Mouse (Mus musculus) kidney, embryonic 15.5 days (tissue): ENCODE results near the gene Gm9821. TPM values are rescaled to one million over a fixed set of nuclear protein-coding genes. Genes with fewer than 3 reads are reported as not detected.
A peak's percentile ranks its signal among the peaks of the same experiment; 100 is the strongest.

Source experiments
- ATAC-seq: fragments of 200-750 bp; cut with Nextera tagmentation; replicated peaks from 2 replicates; pipeline ENCODE4 v1.8.0; 2017; ENCODE audit warnings: moderate TSS enrichment; ENCODE audit not compliant: low FRiP score
- H3K27ac ChIP-seq: fragments of 300-500 bp; sonication (generic); 2 replicates; pipeline ENCODE4 v1.5.1; 2015; ENCODE audit warnings: mild to moderate bottlenecking, inconsistent platforms
- H3K27me3 ChIP-seq: fragments of 300-500 bp; sonication (generic); 2 replicates; pipeline ENCODE4 v1.6.1; 2015; ENCODE audit warnings: inconsistent platforms
- H3K36me3 ChIP-seq: fragments of 300-500 bp; sonication (generic); 2 replicates; pipeline ENCODE4 v1.6.1; 2015; ENCODE audit warnings: inconsistent platforms
- H3K4me1 ChIP-seq: fragments of 300-500 bp; sonication (generic); 2 replicates; pipeline ENCODE4 v1.6.1; 2015; ENCODE audit warnings: inconsistent platforms
- H3K4me2 ChIP-seq: fragments of 300-500 bp; sonication (generic); 2 replicates; pipeline ENCODE4 v1.6.1; 2015; ENCODE audit warnings: moderate library complexity, mild to moderate bottlenecking, inconsistent platforms
- H3K4me3 ChIP-seq: fragments of 300-500 bp; sonication (generic); replicated peaks from 2 replicates; pipeline ENCODE4 v1.5.1; 2015; ENCODE audit warnings: mild to moderate bottlenecking, inconsistent platforms
- H3K9ac ChIP-seq: fragments of 300-500 bp; sonication (generic); 2 replicates; pipeline ENCODE4 v1.6.1; 2015; ENCODE audit warnings: mild to moderate bottlenecking, inconsistent platforms
- H3K9me3 ChIP-seq: fragments of 300-500 bp; sonication (generic); replicated peaks from 2 replicates; pipeline ENCODE4 v1.6.1; 2016; ENCODE audit warnings: inconsistent platforms
- WGBS: fragments of 180-500 bp; shearing (Covaris S2); methylation state at CpG from one replicate; pipeline ENCODE4 v1.1.7; 2015; ENCODE audit warnings: mixed read lengths; 5-methylcytosine and 5-hydroxymethylcytosine counted together
- microRNA-seq: library from miRNA; unstranded; fragments of <30 nt; microRNA quantifications from one replicate; pipeline ENCODE4, GENCODE M21; 2016
- polyA plus RNA-seq: library from polyadenylated mRNA; unstranded; fragments of >200 nt; fragmentation: Nextera tagmentation; extraction: Ambion mirVana; gene quantifications from 2 replicates; pipeline ENCODE4 v1.2.1, GENCODE M21; 2015

Gene Gm9821
- polyA plus RNA-seq, 1 experiment from 2014 or later, result 0.53 TPM

DNA sequence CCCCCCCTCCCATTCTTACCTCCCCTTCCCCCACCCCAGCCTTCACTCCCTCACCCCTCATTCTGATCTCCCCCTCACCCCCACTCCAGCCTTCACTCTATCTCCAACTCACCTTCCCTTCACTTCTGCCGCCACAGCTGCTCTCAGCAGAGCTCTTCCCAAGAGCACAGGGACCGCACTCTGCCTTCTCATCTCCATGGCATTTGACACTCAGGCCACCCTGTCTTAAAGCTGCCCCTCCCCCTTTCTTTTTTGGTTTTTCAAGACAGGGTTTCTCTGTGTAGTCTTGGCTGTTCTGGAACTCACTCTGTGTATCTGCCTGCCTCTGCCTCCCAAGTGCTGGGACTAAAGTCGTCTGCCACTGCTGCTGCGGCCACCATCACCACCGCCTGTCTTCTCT lies 35.3 kb downstream of the Gm9821 start:
- 61% methylated on average over 5 of the region's 5 CpGs for WGBS

DNA sequence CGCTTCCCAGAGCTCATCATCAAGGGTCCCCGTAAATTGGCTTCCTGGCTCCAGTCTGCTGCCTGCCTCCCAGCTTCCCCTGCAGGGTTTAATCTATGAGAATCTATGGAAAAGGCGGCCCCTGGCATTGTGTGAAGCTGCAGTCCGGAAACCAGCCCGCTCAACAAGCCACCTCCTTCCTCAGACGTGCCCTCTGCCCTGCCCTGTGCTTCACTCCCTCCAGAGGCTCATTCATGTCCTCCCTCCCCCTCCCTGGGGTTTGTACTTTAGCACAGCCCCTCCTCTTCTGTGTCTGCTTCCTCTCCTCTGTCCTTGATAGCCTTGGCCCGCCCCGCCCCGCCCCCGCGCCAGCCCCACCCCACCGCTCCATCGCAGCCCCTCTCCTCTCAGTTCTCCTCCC lies 38.9 kb downstream of the Gm9821 start:
- under 1% methylated on average over 10 of the region's 13 CpGs for WGBS
- Histone ChIP-seq H3K36me3 (peaks cover 7% of the 10 kb centered on the region), H3K4me3 (peak overlapping the region; percentile 18; the same call in 1 of the 2 replicates), H3K4me2 (peak overlapping the region; percentile 53), H3K9me3 (no peaks in the 10 kb centered on the region), H3K27ac (peak overlapping the region; percentile 93), H3K9ac (peak overlapping the region; percentile 33; the same call in 1 of the 2 replicates), H3K4me1 (peaks cover 44% of the 10 kb centered on the region), H3K27me3 (no peaks in the 10 kb centered on the region)
- peak; percentile 89 for ATAC-seq

More for the DNA sequence above, 35.3 kb downstream of the Gm9821 start:
- Histone ChIP-seq H3K9ac (no peak overlapping the region), H3K27ac (no peak overlapping the region), H3K36me3 (peaks cover 5% of the 10 kb centered on the region; the same call in 1 of the 2 replicates), H3K4me1 (peaks cover 46% of the 10 kb centered on the region), H3K4me2 (no peak overlapping the region), H3K27me3 (peaks cover 25% of the 10 kb centered on the region), H3K4me3 (no peak overlapping the region), H3K9me3 (no peaks in the 10 kb centered on the region)
- ATAC-seq, result no peak

DNA sequence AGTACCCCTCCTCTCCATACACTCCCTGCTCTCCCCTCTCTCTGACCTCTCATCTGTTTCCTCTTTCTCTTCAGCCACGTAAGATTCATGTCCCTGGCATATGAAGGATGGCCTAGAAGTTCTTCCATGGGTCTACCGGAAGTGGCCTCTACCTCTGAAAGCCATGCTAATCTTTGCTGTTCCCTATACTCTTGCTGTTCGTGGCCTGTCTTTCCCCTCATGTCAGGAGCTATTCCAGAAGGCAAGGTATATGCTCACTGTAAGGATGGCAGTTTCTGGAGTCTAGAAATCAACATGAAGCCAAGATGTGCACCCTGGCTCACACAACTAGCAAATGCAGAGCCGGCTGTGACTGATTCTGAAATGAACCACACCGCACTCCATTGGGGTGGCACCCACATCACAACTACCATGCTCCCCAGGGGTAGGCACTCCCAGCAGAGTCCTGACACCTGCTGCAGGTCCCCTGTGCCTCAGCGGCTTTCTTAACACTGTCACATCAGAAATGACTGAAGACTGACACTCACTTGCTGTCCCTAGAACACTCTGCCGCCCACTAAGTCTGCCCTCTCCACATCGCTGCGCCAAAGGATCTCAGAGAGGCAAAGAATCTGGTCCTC lies 39.5 kb downstream of the Gm9821 start:
- peak overlapping the region; percentile 53 for H3K4me2 ChIP-seq
- ATAC-seq, result no peak; the same call in 1 of the 2 replicates
- no peaks in the 10 kb centered on the region for H3K27me3 ChIP-seq
- 34% methylated on average over 9 of the region's 9 CpGs for WGBS
- H3K9ac ChIP-seq, result no peak overlapping the region
- H3K4me3 ChIP-seq, result no peak overlapping the region
- H3K9me3 ChIP-seq, result no peaks in the 10 kb centered on the region
- H3K27ac ChIP-seq, result peak overlapping the region; percentile 93
- peaks cover 44% of the 10 kb centered on the region for H3K4me1 ChIP-seq
- H3K36me3 ChIP-seq, result peaks cover 13% of the 10 kb centered on the region

DNA sequence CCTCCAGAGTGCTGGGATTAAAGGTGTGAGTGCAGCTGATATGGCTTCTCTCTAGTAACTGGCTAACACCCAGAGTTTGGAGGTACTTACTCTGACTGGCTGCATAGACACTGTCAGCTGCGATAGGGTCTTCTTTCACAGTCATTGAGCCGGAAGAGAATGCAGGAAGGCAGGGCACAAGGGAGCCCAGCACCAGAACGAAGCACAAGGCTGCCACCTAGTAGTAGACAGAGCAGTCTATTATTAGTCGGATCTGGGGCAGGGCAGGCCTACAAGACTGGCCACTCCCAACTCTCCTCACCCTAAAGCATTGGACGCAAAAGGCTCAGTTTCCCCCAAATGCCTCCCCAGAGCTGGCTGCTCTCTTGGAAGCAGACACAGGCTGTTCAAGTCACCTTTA lies 40.6 kb downstream of the Gm9821 start:
- Histone ChIP-seq H3K27ac (peak overlapping the region; percentile 41; the same call in 1 of the 2 replicates), H3K36me3 (peaks cover 23% of the 10 kb centered on the region), H3K4me1 (peaks cover 35% of the 10 kb centered on the region), H3K9ac (no peak overlapping the region), H3K27me3 (no peaks in the 10 kb centered on the region), H3K4me3 (no peak overlapping the region), H3K4me2 (no peak overlapping the region), H3K9me3 (no peaks in the 10 kb centered on the region)
- peak; percentile 41; the same call in 1 of the 2 replicates for ATAC-seq
- 8% methylated on average over 5 of the region's 5 CpGs for WGBS

DNA sequence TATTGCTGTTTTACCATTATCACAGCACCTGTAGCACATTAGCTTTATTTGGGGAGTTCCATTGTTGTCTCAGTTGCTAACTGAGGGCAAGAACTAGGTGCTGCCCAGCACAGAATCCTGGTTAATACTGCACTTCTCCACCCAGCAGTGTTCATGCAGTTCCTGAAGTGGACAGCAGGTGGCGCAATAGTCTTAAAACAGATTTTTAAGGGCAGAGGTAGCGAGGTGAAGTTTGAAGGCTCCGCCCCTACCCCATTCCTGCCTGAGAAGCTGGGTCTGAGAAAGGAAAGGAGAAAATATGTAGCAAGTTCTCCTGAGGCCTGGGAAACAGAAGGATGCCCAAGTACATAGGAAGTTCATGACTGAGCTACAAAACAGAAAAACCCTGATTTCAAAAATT lies 42.0 kb downstream of the Gm9821 start:
- no peak for ATAC-seq
- 2% methylated on average over 3 of the region's 3 CpGs for WGBS
- Histone ChIP-seq H3K27ac (no peak overlapping the region), H3K4me1 (peaks cover 33% of the 10 kb centered on the region), H3K36me3 (peaks cover 25% of the 10 kb centered on the region), H3K4me3 (no peak overlapping the region), H3K9me3 (no peaks in the 10 kb centered on the region), H3K4me2 (no peak overlapping the region), H3K9ac (no peak overlapping the region), H3K27me3 (no peaks in the 10 kb centered on the region)

DNA sequence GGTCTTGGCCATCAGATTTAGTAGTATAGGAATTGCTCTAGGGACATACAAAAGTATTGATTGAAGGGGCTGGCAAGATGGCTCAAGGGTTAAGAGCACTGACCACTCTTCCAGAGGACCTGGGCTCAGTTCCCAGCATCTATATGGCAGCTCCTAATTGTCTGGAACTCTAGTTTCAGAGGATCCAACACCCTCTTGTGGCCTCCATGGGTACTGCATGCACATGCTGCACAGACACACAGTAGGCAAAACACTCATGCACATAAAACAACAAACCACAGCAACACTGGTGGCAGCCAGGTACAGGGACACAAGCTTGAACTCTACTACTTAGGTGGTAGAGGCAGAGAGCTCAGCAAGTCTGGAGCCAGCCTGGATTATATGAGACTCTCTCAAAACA lies 44.2 kb downstream of the Gm9821 start:
- ATAC-seq, result no peak
- Histone ChIP-seq H3K4me3 (no peak overlapping the region), H3K27ac (no peak overlapping the region)

DNA sequence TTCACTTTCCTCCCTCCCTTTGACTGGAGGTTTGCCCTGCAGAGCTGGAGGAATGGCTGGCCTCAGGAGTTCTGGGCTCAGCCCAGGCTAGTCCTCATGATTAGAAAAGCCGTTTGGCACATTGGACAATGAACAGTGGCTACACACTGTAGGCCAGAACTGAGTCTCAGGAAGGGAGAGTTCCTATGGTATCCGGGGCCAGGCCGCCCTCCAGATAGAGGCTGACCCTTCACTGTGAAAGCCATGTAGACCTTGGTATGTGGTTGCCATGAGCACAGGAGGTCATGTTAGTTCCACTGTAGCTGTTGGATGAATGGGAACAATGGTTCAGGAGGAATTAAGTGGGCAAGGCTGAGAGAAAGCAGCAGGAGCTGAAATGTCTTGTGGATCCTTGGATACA lies 47.9 kb downstream of the Gm9821 start:
- no peaks in the 10 kb centered on the region for H3K27me3 ChIP-seq
- H3K4me2 ChIP-seq, result no peak overlapping the region
- WGBS, result 81% methylated on average over 3 of the region's 3 CpGs
- no peak for ATAC-seq
- no peak overlapping the region for H3K27ac ChIP-seq
- H3K36me3 ChIP-seq, result peaks cover 31% of the 10 kb centered on the region
- no peak overlapping the region for H3K4me3 ChIP-seq
- peaks cover 7% of the 10 kb centered on the region for H3K4me1 ChIP-seq
- H3K9me3 ChIP-seq, result no peaks in the 10 kb centered on the region
- no peak overlapping the region for H3K9ac ChIP-seq

More for the DNA sequence above, 44.2 kb downstream of the Gm9821 start:
- Histone ChIP-seq H3K9ac (no peak overlapping the region), H3K9me3 (no peaks in the 10 kb centered on the region), H3K4me2 (no peak overlapping the region), H3K36me3 (peaks cover 20% of the 10 kb centered on the region), H3K27me3 (no peaks in the 10 kb centered on the region), H3K4me1 (peaks cover 21% of the 10 kb centered on the region)

DNA sequence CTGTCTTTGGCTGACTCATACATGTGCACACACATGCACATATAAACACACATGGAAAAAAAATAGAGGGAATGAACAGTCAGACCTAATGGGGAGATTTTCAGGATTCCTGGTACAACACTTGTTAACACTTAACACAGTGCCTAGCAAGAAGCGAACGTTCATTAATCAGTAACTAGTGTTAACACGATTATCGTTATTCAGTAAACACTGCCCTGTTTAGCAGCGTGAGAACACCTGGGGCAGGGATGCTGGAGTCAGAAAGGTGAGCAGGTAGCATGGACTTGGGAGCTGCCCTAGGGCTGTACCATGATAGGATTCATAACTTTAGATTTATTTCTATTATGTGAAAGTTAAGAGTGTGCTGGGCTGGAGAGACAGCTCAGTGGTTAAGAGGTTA lies 50.5 kb downstream of the Gm9821 start:
- H3K27me3 ChIP-seq, result no peaks in the 10 kb centered on the region
- H3K36me3 ChIP-seq, result peaks cover 14% of the 10 kb centered on the region
- no peak overlapping the region for H3K9ac ChIP-seq
- H3K9me3 ChIP-seq, result no peaks in the 10 kb centered on the region
- 66% methylated on average over 5 of the region's 5 CpGs for WGBS
- no peak overlapping the region for H3K4me3 ChIP-seq
- peaks cover 7% of the 10 kb centered on the region for H3K4me1 ChIP-seq
- peak overlapping the region; percentile 76 for H3K27ac ChIP-seq
- peak; percentile 84 for ATAC-seq
- H3K4me2 ChIP-seq, result no peak overlapping the region

Small RNA genes within 50 kb of the gene (microRNA-seq; reads per million reads assigned to microRNA genes)
- not detected for gene Mir6999

Other genes starting within 250 kb of the Gm9821 start
- 24.7 and 26.3 TPM in 2 replicates for gene Atg13, start 235.1 kb upstream of the Gm9821 start, polyA plus RNA-seq
- gene Harbi1, start 234.9 kb upstream of the Gm9821 start, polyA plus RNA-seq, result 22.4 and 22.6 TPM in 2 replicates
- gene Ambra1, start 215.6 kb upstream of the Gm9821 start, polyA plus RNA-seq, result 19.3 and 19.9 TPM in 2 replicates
- 0.42 TPM in 1 of 2 replicates, not detected in the other for gene Chrm4, start 18.5 kb upstream of the Gm9821 start, polyA plus RNA-seq
- gene Mdk, start 13.4 kb upstream of the Gm9821 start, polyA plus RNA-seq, result 1,215 and 1,266 TPM in 2 replicates
- 37.7 and 46.7 TPM in 2 replicates for gene Dgkz, start 30.2 kb downstream of the Gm9821 start, polyA plus RNA-seq
- gene Creb3l1, start 78.8 kb downstream of the Gm9821 start, polyA plus RNA-seq, result 14.0 and 14.9 TPM in 2 replicates
- 28.7 and 32.3 TPM in 2 replicates for gene Phf21a, start 147.4 kb downstream of the Gm9821 start, polyA plus RNA-seq